8 mouse cellular contexts compared by ENCODE assay signal in genomic region chr1:132200562-132201510, GRCm38 (mm10). TPM values are rescaled to one million over a fixed set of nuclear protein-coding genes. Genes with fewer than 3 reads are reported as not detected.
DNase-seq lines count a peak whose midpoint lies in the region; ATAC-seq and TF ChIP-seq lines count a peak whose summit lies in the region.

No protein-coding gene starts in this region.

- WGBS in heart, embryonic 11.5 days (ENCODE audit: insufficient replicate concordance) = 22% methylated on average over 11 of the region's 11 CpGs
- 8% methylated on average over 11 of the region's 11 CpGs for WGBS in neural tube, embryonic 12.5 days

- TF ChIP-seq POLR2A in embryonic fibroblast, embryonic 13.5 days (IDR thresholded peaks at IDR 0.05; ENCODE audit: low read depth, low read length) = no peak

- H3K9me3 ChIP-seq in heart, embryonic 11.5 days (replicated peaks; ENCODE audit: control insufficient read depth, low read length) = no peaks in the 10 kb centered on the region
- H3K9me3 ChIP-seq in neural tube, embryonic 12.5 days = no peaks in the 10 kb centered on the region

- TF ChIP-seq CTCF in embryonic fibroblast, embryonic 13.5 days (IDR thresholded peaks at IDR 0.05; ENCODE audit: borderline replicate concordance, insufficient read depth, low read length) = peak; percentile 12; the same call in 1 of the 2 replicates
- peak; percentile 20 for TF ChIP-seq CTCF in left cerebral cortex, adult 2 months (IDR thresholded peaks at IDR 0.05)

- DNase-seq in heart, adult 8-10 months (ENCODE audit: low spot score) = no peak
- DNase-seq in brain, adult 2 months (ENCODE audit: low read depth, low spot score) = peak; percentile 98
- peak; percentile 51 to 72 for DNase-seq in left cerebral cortex, adult 2 months (ENCODE audit: extremely low spot score in 1 of 2, low spot score in 2 of 2)
- no peak for DNase-seq in adrenal gland, postnatal 10 days
- no peak for DNase-seq in T-cell, adult 2 months (ENCODE audit: low spot score)

- peak overlapping the region; percentile 36 for H3K4me2 ChIP-seq in heart, embryonic 11.5 days
- H3K4me2 ChIP-seq in neural tube, embryonic 12.5 days (replicated peaks) = peak overlapping the region; percentile 44

- no peak for ATAC-seq in heart, embryonic 11.5 days (replicated peaks; ENCODE audit: insufficient number of reproducible peaks, low FRiP score, low TSS enrichment)
- ATAC-seq in neural tube, embryonic 12.5 days (ENCODE audit: low FRiP score, low read depth) = peak; percentile 59

- H3K27me3 ChIP-seq in heart, embryonic 11.5 days (ENCODE audit: control insufficient read depth, insufficient read depth, low read length) = peaks cover 42% of the 10 kb centered on the region
- no peaks in the 10 kb centered on the region for H3K27me3 ChIP-seq in neural tube, embryonic 12.5 days (replicated peaks)

- H3K4me3 ChIP-seq in heart, embryonic 11.5 days (ENCODE audit: low read depth, low read length) = peak overlapping the region; percentile 16; the same call in 1 of the 2 replicates
- H3K4me3 ChIP-seq in embryonic fibroblast, embryonic 13.5 days (ENCODE audit: insufficient read depth, low read length) = no peak overlapping the region
- peak overlapping the region; percentile 40 for H3K4me3 ChIP-seq in left cerebral cortex, adult 2 months
- H3K4me3 ChIP-seq in neural tube, embryonic 12.5 days = no peak overlapping the region

- intact Hi-C loops in left cerebral cortex, adult 2 months (cut with DNase I) = no loop called here

- no peaks in the 10 kb centered on the region for H3K36me3 ChIP-seq in heart, embryonic 11.5 days (ENCODE audit: control insufficient read depth, insufficient read depth, low read length)
- peaks cover 3% of the 10 kb centered on the region; the same call in 1 of the 2 replicates for H3K36me3 ChIP-seq in neural tube, embryonic 12.5 days

- H3K27ac ChIP-seq in heart, embryonic 11.5 days (ENCODE audit: low read depth, low read length) = no peak overlapping the region
- no peak overlapping the region for H3K27ac ChIP-seq in embryonic fibroblast, embryonic 13.5 days (ENCODE audit: insufficient read depth, low read length)
- peak overlapping the region; percentile 96 for H3K27ac ChIP-seq in left cerebral cortex, adult 2 months
- H3K27ac ChIP-seq in neural tube, embryonic 12.5 days = no peak overlapping the region; the same call in 1 of the 2 replicates

- H3K9ac ChIP-seq in heart, embryonic 11.5 days (ENCODE audit: low read depth, low read length) = no peak overlapping the region
- no peak overlapping the region for H3K9ac ChIP-seq in neural tube, embryonic 12.5 days

- H3K4me1 ChIP-seq in heart, embryonic 11.5 days (ENCODE audit: control insufficient read depth, insufficient read depth, low read length) = peaks cover 8% of the 10 kb centered on the region
- H3K4me1 ChIP-seq in embryonic fibroblast, embryonic 13.5 days (ENCODE audit: control insufficient read depth, insufficient read depth, low read length) = peaks cover 11% of the 10 kb centered on the region
- H3K4me1 ChIP-seq in neural tube, embryonic 12.5 days = peaks cover 52% of the 10 kb centered on the region

RNA-seq across cellular contexts. Expression of gene AC124108.1, which starts 9.6 kb away (rescaled TPM):
- polyA plus RNA-seq in heart, embryonic 11.5 days (2014; fragmentation: Nextera tagmentation; extraction: Ambion mirVana) = 0.03 TPM in 1 of 2 replicates, not detected in the other
- under 1 TPM in 1 of 4 experiments, not detected in 3; 0.09 TPM for total RNA-seq in heart, adult 8-10 months (2022)
- not detected in 2 replicates for polyA plus RNA-seq in embryonic fibroblast, embryonic 13.5 days (2011; ENCODE audit: insufficient read length, low read depth, missing spikeins)
- 1 to 10 TPM; 4.3 to 6.1 TPM for total RNA-seq in left cerebral cortex, adult 2 months (2021)
- polyA plus RNA-seq in neural tube, embryonic 12.5 days (2016; fragmentation: Nextera tagmentation; extraction: Ambion mirVana) = 3.0 and 3.7 TPM in 2 replicates
- under 1 TPM in 1 of 2 experiments, not detected in 1; 0.15 TPM for total RNA-seq in adrenal gland, postnatal 10 days (2021)

RNA-seq across cellular contexts. Expression of gene Lemd1, which starts 9.6 kb away (rescaled TPM):
- not detected in 2 replicates for polyA plus RNA-seq in heart, embryonic 11.5 days (2014; fragmentation: Nextera tagmentation; extraction: Ambion mirVana)
- not detected for total RNA-seq in heart, adult 8-10 months (2022)
- polyA plus RNA-seq in embryonic fibroblast, embryonic 13.5 days (2011; ENCODE audit: insufficient read length, low read depth, missing spikeins) = not detected in 2 replicates
- 1 to 10 TPM; 3.9 to 6.8 TPM for total RNA-seq in left cerebral cortex, adult 2 months (2021)
- polyA plus RNA-seq in neural tube, embryonic 12.5 days (2016; fragmentation: Nextera tagmentation; extraction: Ambion mirVana) = 11.7 and 11.9 TPM in 2 replicates
- total RNA-seq in adrenal gland, postnatal 10 days (2021) = under 1 TPM; 0.27 to 0.36 TPM

RNA-seq across cellular contexts. Expression of gene Gm10188, which starts 28.7 kb away (rescaled TPM):
- polyA plus RNA-seq in heart, embryonic 11.5 days (2014; fragmentation: Nextera tagmentation; extraction: Ambion mirVana) = not detected in 2 replicates
- total RNA-seq in heart, adult 8-10 months (2022) = not detected
- not detected in 2 replicates for polyA plus RNA-seq in embryonic fibroblast, embryonic 13.5 days (2011; ENCODE audit: insufficient read length, low read depth, missing spikeins)
- not detected for total RNA-seq in left cerebral cortex, adult 2 months (2021)
- 0.74 and 0.86 TPM in 2 replicates for polyA plus RNA-seq in neural tube, embryonic 12.5 days (2016; fragmentation: Nextera tagmentation; extraction: Ambion mirVana)
- total RNA-seq in adrenal gland, postnatal 10 days (2021) = not detected

Comparison
In these comparisons a context has a peak if more than half of its experiments do, and no peak if none do; other contexts are left out.
1. H3K4me3 ChIP-seq: peak in heart, embryonic 11.5 days (single experiment) and left cerebral cortex, adult 2 months (single experiment); none in embryonic fibroblast, embryonic 13.5 days (single experiment) and neural tube, embryonic 12.5 days (single experiment).
2. DNase-seq: peak in brain, adult 2 months (single experiment) and left cerebral cortex, adult 2 months (2 of 2); none in heart, adult 8-10 months (single experiment), adrenal gland, postnatal 10 days (single experiment) and T-cell, adult 2 months (single experiment).
3. RNA of gene AC124108.1, which starts 9.6 kb away (total RNA-seq): 4.3 to 6.1 TPM in left cerebral cortex, adult 2 months; 0.15 TPM in adrenal gland, postnatal 10 days and 0.09 TPM in heart, adult 8-10 months; every median in the first group is over 4 times any median in the second.